Mouse (Mus musculus) C2C12 (cell line): ENCODE measurements around the gene Eps15l1. TPM values are rescaled to one million over a fixed set of nuclear protein-coding genes. Genes with fewer than 3 reads are reported as not detected.

Experiments
- H3K27me3 ChIP-seq: one replicate; pipeline ENCODE4 v1.6.1; 2011; ENCODE audit not compliant: control insufficient read depth, insufficient read depth, insufficient read length
- H3K36me3 ChIP-seq: one replicate; pipeline ENCODE4 v1.6.1; 2011; ENCODE audit not compliant: control insufficient read depth, insufficient read depth
- H3K4me3 ChIP-seq: one replicate; pipeline ENCODE4 v1.5.1; 2011; ENCODE audit warnings: mild to moderate bottlenecking, control low read depth; ENCODE audit not compliant: poor library complexity, insufficient read depth, severe bottlenecking
- H3K79me2 ChIP-seq: one replicate; pipeline ENCODE4 v1.6.1; 2011; ENCODE audit not compliant: control insufficient read depth, insufficient read depth
- H3K79me3 ChIP-seq: one replicate; pipeline ENCODE4 v1.6.1; 2011; ENCODE audit warnings: low read depth, control low read depth
- H3ac ChIP-seq: one replicate; pipeline ENCODE3; 2011; ENCODE audit warnings: low read depth; ENCODE audit not compliant: control insufficient read depth, insufficient read length
- CEBPB ChIP-seq: IDR thresholded peaks from one replicate; pipeline ENCODE4 v1.6.1; 2011; ENCODE audit warnings: low read depth, mild to moderate bottlenecking, control low read depth, moderate library complexity
- CTCF ChIP-seq: IDR thresholded peaks from one replicate; pipeline ENCODE4 v1.5.1; 2011; ENCODE audit not compliant: control insufficient read depth, insufficient read depth, insufficient read length
- FOSL1 ChIP-seq: IDR thresholded peaks from one replicate; pipeline ENCODE4 v1.8.0; 2011; ENCODE audit warnings: mild to moderate bottlenecking, low read length; ENCODE audit not compliant: poor library complexity, insufficient read depth, severe bottlenecking
- MAX ChIP-seq: IDR thresholded peaks from one replicate; pipeline ENCODE4 v1.6.1; 2011; ENCODE audit warnings: mild to moderate bottlenecking, control low read depth
- MYOD1 ChIP-seq: IDR thresholded peaks from one replicate; pipeline ENCODE4 v1.6.1; 2011; ENCODE audit warnings: low read depth; ENCODE audit not compliant: control insufficient read depth, insufficient read length
- MYOG ChIP-seq: IDR thresholded peaks from one replicate; pipeline ENCODE4 v1.6.1; 2011; ENCODE audit not compliant: control insufficient read depth, insufficient read length; ENCODE audit errors: extremely low read depth
- USF1 ChIP-seq: IDR thresholded peaks from one replicate; pipeline ENCODE4 v1.6.1; 2011; ENCODE audit warnings: low read depth, mild to moderate bottlenecking, control low read depth, moderate library complexity
- polyA plus RNA-seq: library from polyadenylated mRNA; unstranded; fragments of >200 nt; fragmentation: generic; extraction: Trizol; gene quantifications from one replicate; pipeline ENCODE4 v1.2.1, GENCODE M21; 2012; ENCODE audit warnings: missing spikeins

Eps15l1 gene
- polyA plus RNA-seq, 1 experiment = 29.4 TPM

GRCm38 (mm10) chr8:72459881-72460533, 38.7 kb upstream of the Eps15l1 start:
- H3K79me2 ChIP-seq = no peaks in the 10 kb centered on the region
- H3K36me3 ChIP-seq = peaks cover 56% of the 10 kb centered on the region
- H3ac ChIP-seq = no peak overlapping the region
- TF ChIP-seq MYOG = no peak
- TF ChIP-seq CEBPB = no peak
- H3K4me3 ChIP-seq = no peak overlapping the region
- H3K79me3 ChIP-seq = no peaks in the 10 kb centered on the region
- no peaks in the 10 kb centered on the region for H3K27me3 ChIP-seq

DNA sequence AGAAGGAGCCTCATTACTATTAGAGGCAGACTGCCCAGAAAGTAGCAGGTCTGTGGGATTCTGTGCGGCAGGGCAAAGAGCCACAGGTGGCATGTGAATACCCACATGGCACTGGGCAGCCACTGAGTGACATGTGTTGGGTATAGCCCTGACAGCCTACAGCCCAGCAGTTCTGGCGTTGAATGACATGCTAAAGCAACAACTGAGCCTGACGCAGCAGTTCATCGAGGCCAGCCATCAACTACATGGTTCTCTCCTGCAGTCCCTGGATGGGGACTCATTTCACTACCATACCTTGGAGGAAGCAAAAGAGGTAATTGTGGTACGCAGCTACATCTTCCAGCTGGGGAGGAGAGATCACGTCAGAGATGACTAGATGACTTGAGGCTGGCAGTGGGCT, 37.2 kb upstream of the Eps15l1 start:
- no peak for TF ChIP-seq CTCF
- no peak for TF ChIP-seq MYOG
- TF ChIP-seq MAX = no peak
- no peak for TF ChIP-seq CEBPB
- no peak for TF ChIP-seq MYOD1
- TF ChIP-seq FOSL1 = no peak
- no peak for TF ChIP-seq USF1
- Histone ChIP-seq H3ac (no peak overlapping the region), H3K36me3 (peaks cover 44% of the 10 kb centered on the region), H3K79me2 (no peaks in the 10 kb centered on the region), H3K79me3 (no peaks in the 10 kb centered on the region), H3K27me3 (no peaks in the 10 kb centered on the region), H3K4me3 (no peak overlapping the region)

DNA sequence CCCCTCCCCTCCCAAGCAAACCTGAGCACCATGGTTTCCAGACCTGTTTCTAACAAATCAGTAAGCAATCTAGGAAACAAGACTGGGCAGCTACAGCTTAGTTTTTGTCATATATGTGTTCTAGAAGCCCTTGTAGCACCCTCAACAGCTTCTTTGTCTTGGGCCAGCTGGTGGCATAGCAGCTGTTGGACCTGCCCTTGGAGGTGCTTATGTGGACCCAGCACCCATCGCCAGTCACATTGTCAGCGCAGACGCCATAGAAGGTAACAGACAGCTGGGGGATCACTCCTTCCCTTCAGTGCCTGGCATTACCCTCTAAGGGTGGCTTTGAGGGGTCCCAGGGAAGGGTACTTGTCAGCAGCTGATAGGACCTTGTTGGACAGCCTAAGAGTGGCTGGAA, 36.5 kb upstream of the Eps15l1 start:
- Histone ChIP-seq H3K79me2 (no peaks in the 10 kb centered on the region), H3K4me3 (no peak overlapping the region), H3K36me3 (peaks cover 40% of the 10 kb centered on the region), H3K27me3 (no peaks in the 10 kb centered on the region), H3K79me3 (no peaks in the 10 kb centered on the region), H3ac (no peak overlapping the region)
- TF ChIP-seq FOSL1 = no peak
- TF ChIP-seq MAX = no peak
- no peak for TF ChIP-seq CTCF
- no peak for TF ChIP-seq USF1
- TF ChIP-seq CEBPB = no peak
- TF ChIP-seq MYOG = no peak
- no peak for TF ChIP-seq MYOD1

DNA sequence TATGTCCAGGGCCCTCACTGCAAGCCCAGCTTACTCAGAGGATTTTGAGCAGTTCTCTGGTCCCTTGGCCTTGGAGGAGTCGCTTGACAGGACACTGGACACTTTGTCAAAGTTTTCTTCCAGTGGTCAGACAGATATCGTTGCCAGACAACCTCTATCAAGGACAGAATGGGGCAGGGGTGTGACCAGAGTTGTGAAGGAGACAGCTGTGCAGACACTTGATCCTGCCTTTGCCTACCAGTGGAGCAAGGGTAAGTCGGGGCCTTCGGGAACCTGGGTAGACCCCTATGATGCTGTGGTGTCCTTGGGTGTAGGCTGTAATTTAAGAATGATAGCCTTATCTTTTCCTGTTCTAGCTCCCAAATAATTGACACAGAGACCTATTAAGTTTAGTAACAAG, 34.1 kb upstream of the Eps15l1 start:
- Histone ChIP-seq H3K36me3 (peaks cover 26% of the 10 kb centered on the region), H3K27me3 (no peaks in the 10 kb centered on the region), H3K79me3 (no peaks in the 10 kb centered on the region), H3K4me3 (no peak overlapping the region), H3K79me2 (no peaks in the 10 kb centered on the region), H3ac (no peak overlapping the region)
- TF ChIP-seq CEBPB (no peak), CTCF (no peak), MYOG (no peak), MAX (no peak), USF1 (no peak), MYOD1 (no peak), FOSL1 (no peak)

- TF ChIP-seq CTCF (no peak), MYOG (no peak), MYOD1 (no peak), MAX (no peak), FOSL1 (no peak), USF1 (no peak), CEBPB (no peak)
- no peaks in the 10 kb centered on the region for H3K79me3 ChIP-seq
- H3K4me3 ChIP-seq = no peak overlapping the region
- H3ac ChIP-seq = no peak overlapping the region
- H3K27me3 ChIP-seq = no peaks in the 10 kb centered on the region
- peaks cover 21% of the 10 kb centered on the region for H3K36me3 ChIP-seq
- no peaks in the 10 kb centered on the region for H3K79me2 ChIP-seq
These were observed 32.6 kb upstream of the Eps15l1 start for GRCm38 (mm10) chr8:72453904-72454303.

- Histone ChIP-seq H3K36me3 (peaks cover 16% of the 10 kb centered on the region), H3K79me2 (no peaks in the 10 kb centered on the region), H3ac (no peak overlapping the region), H3K79me3 (no peaks in the 10 kb centered on the region), H3K4me3 (no peak overlapping the region), H3K27me3 (no peaks in the 10 kb centered on the region)
- TF ChIP-seq CEBPB (no peak), FOSL1 (no peak), MYOG (no peak), CTCF (no peak), MYOD1 (no peak), MAX (no peak)
These were observed 30.3 kb upstream of the Eps15l1 start for GRCm38 (mm10) chr8:72451516-72451915.
